ENCODE assay signal across 21 mouse cellular contexts in the genomic region with DNA sequence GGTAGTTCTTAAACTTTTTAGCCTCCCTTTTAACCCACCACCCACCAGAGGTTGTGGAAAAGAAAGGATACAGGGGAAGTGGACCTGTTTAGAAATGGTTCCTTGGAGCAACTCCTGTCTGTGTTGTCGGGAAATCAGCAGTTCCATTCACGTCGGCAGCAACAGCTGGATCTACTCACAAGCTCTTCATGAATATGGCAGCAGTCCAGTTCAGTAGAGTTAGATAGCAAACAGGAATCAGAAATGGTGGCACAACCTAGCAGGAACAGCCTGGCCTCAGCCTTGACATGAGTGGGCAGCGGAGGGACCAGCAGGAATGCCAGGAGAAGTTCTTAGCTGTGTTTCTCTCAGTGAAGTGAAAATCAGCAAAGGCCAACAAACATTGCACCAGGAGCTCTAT.
A peak's percentile ranks its signal among the peaks of the same experiment; 100 is the strongest.
DNase-seq lines count a peak whose midpoint lies in the region; ATAC-seq lines count a peak whose summit lies in the region.
"Had no signal": no experiment of that assay in that cellular context is flagged by ENCODE, and none has a peak within 500 bp of the region (broad histone marks: within the 10 kb centered on the region; RNA-seq: fewer than 3 reads in every experiment).

No protein-coding gene starts in this region.

- DNase-seq in kidney, postnatal 4 days: peak; percentile 7 to 10
- DNase-seq in kidney, adult 11 months: no peak
- peak; percentile 36 for DNase-seq in lung, postnatal 10 days
- DNase-seq in heart, adult 18-20 months: no peak
- DNase-seq in cerebellum, postnatal 36 days: no peak
- DNase-seq: adrenal gland, adult 8-10 months; adrenal gland, postnatal 36 days; cerebellum, adult 2 months; cerebellum, postnatal 10 days; embryo, embryonic 11 days; gastrocnemius, postnatal 36 days; heart, adult 11 months; heart, postnatal 14 days had no signal

- WGBS in lung, embryonic 16.5 days: 46% methylated on average over 4 of the region's 4 CpGs

- ATAC-seq in lung, embryonic 16.5 days (ENCODE audit: low read depth): peak; percentile 49; the same call in 1 of the 2 replicates
- ATAC-seq: forebrain, embryonic 14.5 days had no signal

- H3K27ac ChIP-seq in lung, embryonic 16.5 days (ENCODE audit: low read length): no peak overlapping the region
- H3K27ac ChIP-seq: embryonic facial prominence, embryonic 15.5 days; forebrain, embryonic 10.5 days; heart, embryonic 15.5 days; hindbrain, embryonic 13.5 days had no signal

- peaks cover 5% of the 10 kb centered on the region for H3K9me3 ChIP-seq in lung, embryonic 16.5 days (ENCODE audit: control insufficient read depth, low read length)
- H3K9me3 ChIP-seq: embryonic facial prominence, embryonic 15.5 days; heart, embryonic 15.5 days had no signal

- H3K27me3 ChIP-seq in lung, embryonic 16.5 days (ENCODE audit: control insufficient read depth, insufficient read depth, low read depth, low read length): no peaks in the 10 kb centered on the region
- H3K27me3 ChIP-seq: embryonic facial prominence, embryonic 15.5 days; heart, embryonic 15.5 days; hindbrain, embryonic 13.5 days had no signal

- no peak overlapping the region for H3K9ac ChIP-seq in lung, embryonic 16.5 days (ENCODE audit: low read length)
- H3K9ac ChIP-seq: embryonic facial prominence, embryonic 15.5 days; heart, embryonic 15.5 days; hindbrain, embryonic 13.5 days had no signal

- no peak overlapping the region for H3K4me2 ChIP-seq in lung, embryonic 16.5 days (ENCODE audit: low read depth, low read length)
- H3K4me2 ChIP-seq: embryonic facial prominence, embryonic 15.5 days; heart, embryonic 11.5 days; heart, embryonic 15.5 days; hindbrain, embryonic 13.5 days had no signal

- no peaks in the 10 kb centered on the region for H3K36me3 ChIP-seq in lung, embryonic 16.5 days (ENCODE audit: control insufficient read depth, insufficient read depth, low read length)
- H3K36me3 ChIP-seq: embryonic facial prominence, embryonic 15.5 days; forebrain, embryonic 10.5 days; heart, embryonic 15.5 days; hindbrain, embryonic 13.5 days had no signal

- H3K4me1 ChIP-seq in lung, embryonic 16.5 days (replicated peaks; ENCODE audit: control insufficient read depth, insufficient read depth, low read length): no peaks in the 10 kb centered on the region
- H3K4me1 ChIP-seq: embryonic facial prominence, embryonic 15.5 days; forebrain, embryonic 10.5 days; heart, embryonic 15.5 days; hindbrain, embryonic 13.5 days had no signal

- H3K4me3 ChIP-seq in lung, embryonic 16.5 days (ENCODE audit: low read length): no peak overlapping the region
- H3K4me3 ChIP-seq: embryonic facial prominence, embryonic 15.5 days; erythroblast, embryonic 14.5 days; forebrain, embryonic 10.5 days; heart, embryonic 15.5 days; hindbrain, embryonic 13.5 days had no signal

Comparison
In these comparisons a context has a peak if more than half of its experiments do, and no peak if none do; other contexts are left out.
1. DNase-seq: peak in kidney, postnatal 4 days (2 of 2) and lung, postnatal 10 days (single experiment); none in kidney, adult 11 months (single experiment), heart, adult 18-20 months (0 of 2) and cerebellum, postnatal 36 days (0 of 2).